Mouse (Mus musculus): ENCODE data around the gene Sohlh1. TPM values are rescaled to one million over a fixed set of nuclear protein-coding genes. Genes with fewer than 3 reads are reported as not detected.
"Not testable (repeated sequence)": the region's sequence is repeated elsewhere in the genome, so short reads cannot be mapped to it uniquely, and the experiment has no call there.

Gene Sohlh1
- total RNA-seq, 2 experiments from 2014 or later: not detected

DNA sequence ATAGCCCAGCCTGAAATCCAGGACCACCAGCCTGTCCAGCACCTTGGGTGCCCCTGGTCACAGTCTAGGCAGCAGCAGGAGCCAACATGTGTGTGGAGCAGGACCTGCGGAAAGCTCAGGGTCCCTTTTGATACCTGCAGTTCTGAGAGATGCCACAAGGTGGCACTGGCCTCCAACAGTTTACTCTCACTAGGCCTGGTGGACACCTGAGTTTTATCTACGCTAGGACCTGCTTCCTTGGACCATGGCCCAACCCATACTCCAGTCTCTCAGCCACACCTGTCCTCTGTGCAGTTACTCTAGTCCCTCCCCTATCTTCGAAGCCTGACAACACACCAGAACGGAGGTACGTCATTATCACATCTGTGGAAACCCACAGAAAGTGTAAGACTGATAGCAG is 10.8 kb downstream of the Sohlh1 start:
- DNase-seq: peak; percentile 82

DNA sequence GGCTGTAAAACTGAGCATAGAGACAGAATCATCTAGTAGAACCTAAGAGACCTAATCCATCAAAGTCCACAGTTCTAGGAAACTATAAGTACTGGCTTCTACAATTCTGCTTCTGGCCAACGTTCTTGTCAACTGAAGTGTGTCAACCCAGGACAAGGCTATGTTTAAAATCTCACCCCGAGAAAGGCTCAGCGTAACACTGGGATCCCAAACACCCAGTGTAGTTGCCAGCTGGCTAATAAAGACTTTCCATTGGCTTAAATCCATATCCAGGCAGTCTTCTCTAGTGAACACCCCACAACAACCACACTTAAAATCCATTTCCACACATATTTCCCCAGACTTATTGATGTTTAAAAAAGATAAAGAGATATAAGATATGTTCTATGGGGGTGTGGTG is 16.3 kb downstream of the Sohlh1 start:
- no peak for DNase-seq

DNA sequence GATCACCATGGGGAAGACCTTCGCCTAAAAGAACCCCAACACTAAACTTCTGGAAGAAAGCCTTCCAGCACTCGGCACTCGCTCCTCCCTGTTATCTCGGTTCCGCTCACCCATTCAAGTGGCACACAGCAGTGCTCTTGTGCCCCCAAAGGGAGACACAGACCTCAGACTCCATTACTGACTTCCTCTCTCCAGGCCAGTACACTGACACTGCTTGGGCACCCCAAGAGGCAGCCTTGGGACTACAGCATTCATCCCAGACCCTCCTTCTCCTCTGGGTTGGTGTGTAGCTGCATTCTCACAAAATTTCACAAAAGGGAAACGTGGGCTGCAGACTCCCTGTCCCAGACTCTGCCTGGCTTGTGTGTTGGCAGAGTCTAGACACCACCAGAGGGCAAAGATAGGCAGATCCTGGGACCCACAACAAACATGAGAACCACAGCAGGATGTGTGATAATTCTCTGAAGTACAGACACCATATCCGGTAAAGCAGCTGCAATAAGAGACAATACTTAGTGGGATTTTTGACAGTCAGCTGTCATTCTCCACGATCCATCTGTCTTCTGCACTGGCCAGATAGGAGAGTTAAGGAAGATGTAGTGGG is 18.6 kb downstream of the Sohlh1 start:
- DNase-seq: no peak

DNA sequence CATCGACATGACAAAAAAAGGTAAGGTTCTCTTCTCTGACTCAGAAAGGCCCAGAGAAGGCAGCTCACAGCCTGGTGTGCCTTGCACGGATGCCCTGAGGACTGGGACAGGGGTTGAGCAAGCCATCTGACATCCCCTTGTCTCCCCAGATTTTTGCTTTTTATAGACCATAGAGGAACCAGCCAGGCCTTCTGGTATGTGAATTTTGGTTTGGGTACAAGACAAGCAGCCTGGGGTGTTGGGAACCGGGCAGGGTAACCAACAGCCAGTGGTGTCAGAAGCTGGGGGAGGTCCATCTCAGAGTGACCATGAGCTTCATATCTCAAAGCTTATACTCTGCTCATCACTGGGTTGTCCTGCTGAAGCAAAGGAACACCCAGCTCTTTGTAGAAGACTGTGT is 22.3 kb downstream of the Sohlh1 start:
- no peak for DNase-seq

DNA sequence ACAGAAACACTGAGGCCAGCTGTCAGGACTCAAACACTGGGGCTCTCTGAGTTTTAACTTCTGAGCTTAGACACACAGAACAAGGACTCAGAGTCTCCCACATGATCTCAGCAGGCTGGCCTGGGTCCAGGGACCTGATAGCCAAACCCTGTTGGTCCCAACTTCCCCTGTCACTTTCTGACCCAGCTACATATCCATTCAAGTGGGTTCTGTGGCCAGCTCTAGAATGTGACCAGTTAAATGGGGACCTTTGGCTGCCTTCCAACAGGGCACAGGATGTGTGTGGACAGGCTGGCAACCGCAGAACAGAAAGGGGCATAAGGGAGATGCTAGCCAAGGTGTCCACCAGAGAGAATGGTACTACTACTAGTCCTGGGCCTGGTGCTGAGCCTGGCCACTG is 24.2 kb downstream of the Sohlh1 start, which contains the start of gene Lcn9:
TSS of gene Lcn9 (plus strand) at position 348 of the 400 bp plus-strand sequence.
- peak; percentile 53 for DNase-seq

DNA sequence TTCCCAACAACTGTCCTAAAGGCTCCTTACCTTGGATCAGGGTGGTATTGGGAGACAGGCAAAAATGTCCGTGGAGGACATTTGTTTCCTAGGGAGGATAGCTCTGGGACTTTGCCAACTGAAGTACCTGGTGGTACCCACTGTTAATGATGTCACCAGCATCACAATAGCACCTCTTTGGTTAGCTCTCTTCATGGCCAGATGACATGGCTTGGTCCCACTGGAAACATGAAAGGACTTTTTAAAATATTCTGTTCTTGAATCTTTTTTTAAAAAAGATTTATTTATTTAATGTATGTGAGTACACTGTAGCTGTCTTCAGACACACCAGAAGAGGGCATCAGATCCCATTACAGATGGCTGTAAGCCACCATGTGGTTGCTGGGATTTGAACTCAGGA is 31.3 kb downstream of the Sohlh1 start, which contains the start of gene Glt6d1:
TSS of gene Glt6d1 (minus strand) at position 101 of the 400 bp plus-strand sequence.
- DNase-seq: not testable (repeated sequence)

DNA sequence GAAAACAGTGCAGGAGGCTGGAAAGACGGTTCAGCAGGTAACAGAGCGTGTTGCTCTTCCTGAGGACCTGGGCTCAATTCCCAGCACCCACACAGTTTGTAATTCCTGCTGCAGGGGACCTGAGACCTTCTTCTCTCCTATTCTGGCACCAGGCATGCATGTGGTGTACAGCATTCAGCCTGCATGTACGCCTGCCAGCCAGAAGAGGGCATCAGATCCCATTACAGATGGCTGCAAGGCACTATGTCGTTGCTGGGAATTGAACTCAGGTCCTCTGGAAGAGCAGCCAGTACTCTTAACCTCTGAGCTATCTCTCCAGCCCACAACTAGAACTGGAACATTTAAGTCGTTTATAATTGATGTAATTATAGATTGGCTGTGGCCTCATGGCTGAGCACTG is 33.7 kb downstream of the Sohlh1 start:
- DNase-seq: no peak

DNA sequence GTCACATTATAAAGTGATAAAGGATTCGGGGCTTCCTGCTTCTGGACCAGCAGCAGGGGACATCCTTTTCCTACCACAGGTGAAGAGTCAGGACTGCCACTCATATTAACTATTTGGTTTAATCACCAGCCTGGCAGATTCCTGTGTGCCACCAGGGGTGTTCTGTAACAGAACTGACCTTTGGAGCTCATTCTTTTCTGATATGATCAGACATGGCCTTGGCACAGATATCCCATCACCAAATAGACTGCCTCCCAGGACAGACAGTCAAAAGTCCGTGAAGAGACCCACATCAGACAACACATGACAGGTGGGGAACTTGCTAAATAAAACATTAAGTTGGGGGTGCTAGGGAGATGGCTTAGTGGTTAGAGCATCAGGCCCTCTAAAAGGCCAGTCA is 35.3 kb downstream of the Sohlh1 start:
- no peak for DNase-seq

DNA sequence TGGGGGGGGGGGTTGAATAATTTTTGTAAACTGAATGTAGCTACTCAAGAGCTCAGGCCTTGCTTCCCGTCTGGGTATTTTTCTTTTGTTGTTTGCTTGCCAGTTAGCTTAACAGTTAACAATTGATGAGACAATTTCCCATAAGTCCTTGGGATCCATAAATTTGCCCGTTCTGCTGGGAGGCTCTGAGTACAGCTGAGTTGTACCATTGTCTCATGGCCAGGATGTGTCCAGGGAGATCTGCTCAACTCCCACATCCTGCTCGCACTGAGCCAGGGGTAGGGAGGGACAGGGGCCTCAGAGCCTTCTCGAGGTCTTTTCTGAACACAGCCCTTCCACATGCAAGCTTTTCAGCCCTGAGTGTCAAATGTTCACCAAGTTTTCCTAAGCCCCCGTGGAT is 49.0 kb downstream of the Sohlh1 start:
- DNase-seq: peak; percentile 13

DNA sequence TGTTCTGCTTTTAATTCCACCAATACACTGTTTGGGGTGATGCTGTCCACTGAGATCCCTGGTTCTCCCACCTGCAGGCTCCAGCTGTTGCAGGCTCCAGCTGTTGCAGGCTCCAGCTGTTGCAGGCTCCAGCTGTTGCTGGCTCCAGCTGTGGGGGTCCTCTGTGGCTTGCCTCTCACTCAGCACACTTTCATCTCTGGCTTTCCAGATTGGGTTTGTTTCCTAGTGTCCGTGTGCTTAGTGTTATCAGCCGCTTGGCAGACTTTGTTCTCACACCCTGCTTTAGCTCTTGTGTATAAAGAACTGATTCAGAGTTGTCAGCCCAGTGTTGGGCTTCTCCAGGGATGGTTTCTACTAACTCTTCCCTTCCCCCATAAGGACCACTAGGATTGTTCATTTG is 49.4 kb downstream of the Sohlh1 start:
- peak; percentile 27 for DNase-seq

Other genes with a start within 250 kb of the Sohlh1 start
- 10 to 100 TPM; 51.4 to 61.5 TPM for gene Rabl6, start 238.7 kb downstream of the Sohlh1 start, total RNA-seq (2021)
- not detected for gene Ccdc183, start 229.6 kb downstream of the Sohlh1 start, total RNA-seq (2021)
- 10 to 100 TPM; 22.2 to 24.0 TPM for gene Tmem141, start 225.2 kb downstream of the Sohlh1 start, total RNA-seq (2021)
- gene Fcna, start 219.2 kb downstream of the Sohlh1 start, total RNA-seq (2021): 1 to 10 TPM; 1.3 to 1.4 TPM
- gene Lcn8, start 194.1 kb downstream of the Sohlh1 start, total RNA-seq (2021): under 1 TPM; 0.72 to 0.74 TPM
- gene Lcn5, start 189.3 kb downstream of the Sohlh1 start, total RNA-seq (2021): not detected
- not detected for gene Lcn6, start 170.5 kb downstream of the Sohlh1 start, total RNA-seq (2021)
- gene Lcn10, start 164.5 kb downstream of the Sohlh1 start, total RNA-seq (2021): not detected
- gene Obp2a, start 147.2 kb downstream of the Sohlh1 start, total RNA-seq (2021): not detected
- 10 to 100 TPM; 13.7 to 17.1 TPM for gene Bmyc, start 140.5 kb downstream of the Sohlh1 start, total RNA-seq (2021)
- not detected for gene Obp2b, start 110.2 kb downstream of the Sohlh1 start, total RNA-seq (2021)
- not detected for gene Lcn3, start 81.7 kb downstream of the Sohlh1 start, total RNA-seq (2021)
- gene Lcn11, start 70.2 kb downstream of the Sohlh1 start, total RNA-seq (2021): not detected
- gene Gm13539, start 65.0 kb downstream of the Sohlh1 start, total RNA-seq (2021): not detected
- not detected for gene Glt6d1, start 31.4 kb downstream of the Sohlh1 start, total RNA-seq (2021)
- not detected for gene Lcn9, start 24.1 kb downstream of the Sohlh1 start, total RNA-seq (2021)
- under 1 TPM; 0.32 to 0.52 TPM for gene Kcnt1, start 16.5 kb upstream of the Sohlh1 start, total RNA-seq (2021)
- 10 to 100 TPM; 30.1 to 33.3 TPM for gene Camsap1, start 136.0 kb upstream of the Sohlh1 start, total RNA-seq (2021)
- gene Ubac1, start 174.5 kb upstream of the Sohlh1 start, total RNA-seq (2021): 10 to 100 TPM; 60.3 to 62.4 TPM

Data from heart, postnatal 4 days (tissue).